In genomic region chr5:91607841-91608240, GRCm38 (mm10) we compare ENCODE assay signal across 20 mouse cellular contexts.
DNase-seq lines count a peak whose midpoint lies in the region; ATAC-seq and TF ChIP-seq lines count a peak whose summit lies in the region.
"Had no signal": no experiment of that assay in that cellular context is flagged by ENCODE, and none has a peak within 500 bp of the region (broad histone marks: within the 10 kb centered on the region; RNA-seq: fewer than 3 reads in every experiment).

No protein-coding gene starts in this region.

- no peak overlapping the region for H3K4me2 ChIP-seq in lung, embryonic 15.5 days
- H3K4me2 ChIP-seq: heart, embryonic 15.5 days; liver, embryonic 15.5 days had no signal

- no peaks in the 10 kb centered on the region for H3K9me3 ChIP-seq in lung, embryonic 15.5 days
- H3K9me3 ChIP-seq: heart, embryonic 15.5 days; liver, embryonic 15.5 days had no signal

- H3K4me1 ChIP-seq in lung, embryonic 15.5 days = no peaks in the 10 kb centered on the region
- H3K4me1 ChIP-seq: liver, embryonic 15.5 days had no signal

- no peaks in the 10 kb centered on the region for H3K36me3 ChIP-seq in lung, embryonic 15.5 days
- H3K36me3 ChIP-seq: heart, embryonic 15.5 days; liver, embryonic 15.5 days had no signal

- H3K4me3 ChIP-seq in lung, embryonic 15.5 days = no peak overlapping the region
- no peak overlapping the region for H3K4me3 ChIP-seq in layer of hippocampus, adult 2 months
- H3K4me3 ChIP-seq: erythroblast, embryonic 14.5 days; heart, embryonic 15.5 days; liver, embryonic 15.5 days had no signal

- peak; percentile 69; the same call in 1 of the 2 replicates for ATAC-seq in lung, embryonic 15.5 days (ENCODE audit: borderline replicate concordance, extremely low read depth, low FRiP score, low TSS enrichment)
- no peak for ATAC-seq in frontal cortex, adult (ENCODE audit: low TSS enrichment)
- ATAC-seq: forebrain, embryonic 16.5 days; hindbrain, embryonic 16.5 days; Patski had no signal

- TF ChIP-seq CTCF in layer of hippocampus, adult 2 months (conservative IDR thresholded peaks at IDR 0.05) = no peak

- peaks cover 86% of the 10 kb centered on the region for H3K27me3 ChIP-seq in lung, embryonic 15.5 days
- H3K27me3 ChIP-seq: heart, embryonic 15.5 days; liver, embryonic 15.5 days; Patski had no signal

- peak; percentile 8 for DNase-seq in testis, postnatal 14 days (ENCODE audit: low spot score)
- DNase-seq in testis, postnatal 10 days (ENCODE audit: low spot score) = no peak
- DNase-seq in lung, postnatal 36 days = peak; percentile 74
- DNase-seq in layer of hippocampus, adult 2 months (ENCODE audit: low spot score in 2 of 2) = no peak
- no peak for DNase-seq in cerebellum, adult 9-11 months
- DNase-seq: adrenal gland, postnatal 10 days; gastrocnemius, postnatal 10 days; kidney, adult 9 months; kidney, postnatal 10 days; liver; midbrain, embryonic 14.5 days; right cerebral cortex, postnatal 25 days had no signal

- H3K9ac ChIP-seq in lung, embryonic 15.5 days = no peak overlapping the region
- H3K9ac ChIP-seq: heart, embryonic 15.5 days; liver, embryonic 15.5 days had no signal

- 46% methylated on average over 7 of the region's 7 CpGs for WGBS in lung, embryonic 15.5 days

- no peak overlapping the region for H3K27ac ChIP-seq in lung, embryonic 15.5 days
- no peak overlapping the region for H3K27ac ChIP-seq in layer of hippocampus, adult 2 months
- H3K27ac ChIP-seq: heart, embryonic 15.5 days; liver, embryonic 15.5 days had no signal

Comparison
In these comparisons a context has a peak if more than half of its experiments do, and no peak if none do; other contexts are left out.
1. DNase-seq: peak in testis, postnatal 14 days (single experiment) and lung, postnatal 36 days (single experiment); none in testis, postnatal 10 days (single experiment), layer of hippocampus, adult 2 months (0 of 2) and cerebellum, adult 9-11 months (single experiment).